Mouse (Mus musculus): ENCODE measurements at regions not wholly inside any gene's neighbourhood (a gene's known extent, or its start where the extent isn't known, plus 50 kb on each side); places are given as distances from the start of the nearest gene placed in this dataset.

GRCm38 (mm10) chr1:83496888-83497287 lies 88.9 kb upstream of the Sphkap start:
- no peak for DNase-seq (ENCODE audit: low spot score)

GRCm38 (mm10) chr1:83496380-83496779 lies 88.4 kb upstream of the Sphkap start:
- no peak for DNase-seq (ENCODE audit: low spot score)

- DNase-seq (ENCODE audit: low spot score), result no peak
These were observed 87.0 kb upstream of the Sphkap start for GRCm38 (mm10) chr1:83495022-83495421.

GRCm38 (mm10) chr1:83479111-83479510 lies 71.1 kb upstream of the Sphkap start:
- no peak for DNase-seq (ENCODE audit: low spot score)

All from left cerebral cortex, adult 11 months (tissue).